Mouse (Mus musculus) intestine, embryonic 14.5 days (tissue): ENCODE data around the gene Efcab2. TPM values are rescaled to one million over a fixed set of nuclear protein-coding genes. Genes with fewer than 3 reads are reported as not detected.

Source experiments
- ATAC-seq: fragments of 200-750 bp; cut with Nextera tagmentation; replicated peaks from 2 replicates; pipeline ENCODE4 v1.8.0; 2017; ENCODE audit warnings: low read depth, moderate number of reproducible peaks, moderate TSS enrichment, moderate library complexity; ENCODE audit not compliant: low FRiP score, low TSS enrichment
- DNase-seq: peaks from one replicate; pipeline ENCODE4 v3.0.0-alpha.2; 2018; ENCODE audit warnings: low spot score
- H3K27ac ChIP-seq: fragments of 300-500 bp; sonication (generic); 2 replicates; pipeline ENCODE4 v1.5.1; 2014; ENCODE audit warnings: low read depth, mild to moderate bottlenecking, control low read depth
- H3K27me3 ChIP-seq: fragments of 300-500 bp; sonication (generic); replicated peaks from 2 replicates; pipeline ENCODE4 v1.6.1; 2014; ENCODE audit warnings: low read length, control low read depth; ENCODE audit not compliant: control insufficient read depth, insufficient read depth
- H3K36me3 ChIP-seq: fragments of 300-500 bp; sonication (generic); 2 replicates; pipeline ENCODE4 v1.6.1; 2014; ENCODE audit warnings: low read length, control low read depth; ENCODE audit not compliant: control insufficient read depth, insufficient read depth
- H3K4me1 ChIP-seq: fragments of 300-500 bp; sonication (generic); replicated peaks from 2 replicates; pipeline ENCODE4 v1.6.1; 2014; ENCODE audit warnings: low read length, control low read depth, mixed read lengths; ENCODE audit not compliant: control insufficient read depth, insufficient read depth
- H3K4me2 ChIP-seq: fragments of 300-500 bp; sonication (generic); 2 replicates; pipeline ENCODE4 v1.6.1; 2014; ENCODE audit warnings: low read length
- H3K4me3 ChIP-seq: fragments of 300-500 bp; sonication (generic); 2 replicates; pipeline ENCODE4 v1.5.1; 2014; ENCODE audit warnings: low read depth, low read length, control low read depth, mixed read lengths
- H3K9ac ChIP-seq: fragments of 300-500 bp; sonication (generic); 2 replicates; pipeline ENCODE4 v1.6.1; 2014; ENCODE audit warnings: mild to moderate bottlenecking, low read length
- H3K9me3 ChIP-seq: fragments of 300-500 bp; sonication (generic); 2 replicates; pipeline ENCODE4 v1.6.1; 2016; ENCODE audit warnings: low read length, control low read depth; ENCODE audit not compliant: control insufficient read depth
- WGBS: fragments of 180-500 bp; shearing (Covaris S2); extraction: QIAGEN DNeasy Blood & Tissue Kit; methylation state at CpG from one replicate; pipeline ENCODE4 v1.1.7; 2014; 5-methylcytosine and 5-hydroxymethylcytosine counted together
- polyA plus RNA-seq: library from polyadenylated mRNA; unstranded; fragments of >200 nt; fragmentation: Nextera tagmentation; extraction: Ambion mirVana; gene quantifications from 2 replicates; pipeline ENCODE4 v1.2.1, GENCODE M21; 2014

The Efcab2 gene
- polyA plus RNA-seq, 1 experiment from 2014 or later, result 9.3 TPM

GRCm38 (mm10) chr1:178392970-178393369 lies 12.9 kb upstream of the Efcab2 start:
- no peaks in the 10 kb centered on the region for H3K9me3 ChIP-seq
- H3K36me3 ChIP-seq, result no peaks in the 10 kb centered on the region
- H3K27ac ChIP-seq, result no peak overlapping the region
- no peaks in the 10 kb centered on the region for H3K27me3 ChIP-seq
- ATAC-seq (no peak), DNase-seq (no peak)
- no peak overlapping the region for H3K9ac ChIP-seq
- H3K4me2 ChIP-seq, result no peak overlapping the region
- 82% methylated on average over 5 of the region's 5 CpGs for WGBS
- no peak overlapping the region for H3K4me3 ChIP-seq
- H3K4me1 ChIP-seq, result no peaks in the 10 kb centered on the region

GRCm38 (mm10) chr1:178395091-178395490 lies 10.8 kb upstream of the Efcab2 start:
- Histone ChIP-seq H3K9me3 (no peaks in the 10 kb centered on the region), H3K9ac (no peak overlapping the region), H3K4me1 (no peaks in the 10 kb centered on the region), H3K27me3 (no peaks in the 10 kb centered on the region), H3K27ac (no peak overlapping the region), H3K4me2 (no peak overlapping the region), H3K36me3 (no peaks in the 10 kb centered on the region), H3K4me3 (no peak overlapping the region)
- WGBS, result 87% methylated on average over 6 of the region's 6 CpGs
- ATAC-seq (no peak), DNase-seq (no peak)

GRCm38 (mm10) chr1:178396383-178396782 lies 9.5 kb upstream of the Efcab2 start:
- Histone ChIP-seq H3K9me3 (no peaks in the 10 kb centered on the region), H3K4me3 (no peak overlapping the region), H3K4me1 (no peaks in the 10 kb centered on the region), H3K36me3 (no peaks in the 10 kb centered on the region), H3K27me3 (no peaks in the 10 kb centered on the region), H3K9ac (no peak overlapping the region), H3K27ac (no peak overlapping the region), H3K4me2 (no peak overlapping the region)
- DNase-seq (no peak), ATAC-seq (peak; percentile 47; the same call in 1 of the 2 replicates)
- WGBS, result 58% methylated on average over 4 of the region's 4 CpGs

- 82% methylated on average over 6 of the region's 6 CpGs for WGBS
- H3K4me1 ChIP-seq, result no peaks in the 10 kb centered on the region
- H3K36me3 ChIP-seq, result no peaks in the 10 kb centered on the region
- no peaks in the 10 kb centered on the region for H3K27me3 ChIP-seq
- H3K9ac ChIP-seq, result no peak overlapping the region
- DNase-seq (no peak), ATAC-seq (no peak)
- H3K4me2 ChIP-seq, result no peak overlapping the region
- H3K9me3 ChIP-seq, result no peaks in the 10 kb centered on the region
- H3K27ac ChIP-seq, result no peak overlapping the region
- no peak overlapping the region for H3K4me3 ChIP-seq
These were observed 6.0 kb upstream of the Efcab2 start for GRCm38 (mm10) chr1:178399879-178400278.

GRCm38 (mm10) chr1:178400652-178401051 lies 5.2 kb upstream of the Efcab2 start:
- 51% methylated on average over 7 of the region's 7 CpGs for WGBS
- H3K4me2 ChIP-seq, result no peak overlapping the region
- no peak overlapping the region for H3K4me3 ChIP-seq
- no peaks in the 10 kb centered on the region for H3K36me3 ChIP-seq
- ATAC-seq (no peak), DNase-seq (no peak)
- no peaks in the 10 kb centered on the region for H3K4me1 ChIP-seq
- H3K9ac ChIP-seq, result no peak overlapping the region
- H3K9me3 ChIP-seq, result no peaks in the 10 kb centered on the region
- no peak overlapping the region for H3K27ac ChIP-seq
- H3K27me3 ChIP-seq, result no peaks in the 10 kb centered on the region

DNA sequence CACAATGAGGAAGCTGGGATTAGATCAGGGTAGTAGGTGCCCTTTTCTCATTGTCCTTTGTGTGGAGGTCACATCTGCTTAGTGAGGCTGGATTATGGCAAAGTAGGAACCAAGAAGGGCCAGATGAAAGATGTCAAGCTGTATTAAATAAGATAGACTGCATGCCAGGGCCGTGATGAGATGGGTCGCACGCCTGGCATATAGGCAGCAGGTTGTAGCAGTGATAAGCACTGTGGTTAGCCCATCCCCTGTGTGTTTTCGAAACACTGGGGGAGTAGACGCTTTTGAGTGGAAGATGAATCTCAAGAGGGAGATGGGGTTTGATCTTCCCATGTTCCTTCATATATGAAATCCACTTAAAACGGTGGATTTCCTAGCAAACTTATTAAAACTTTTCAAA lies 3.9 kb upstream of the Efcab2 start:
- Histone ChIP-seq H3K4me1 (no peaks in the 10 kb centered on the region), H3K9ac (no peak overlapping the region), H3K4me2 (no peak overlapping the region), H3K27ac (no peak overlapping the region), H3K36me3 (no peaks in the 10 kb centered on the region), H3K9me3 (no peaks in the 10 kb centered on the region), H3K27me3 (no peaks in the 10 kb centered on the region), H3K4me3 (no peak overlapping the region)
- DNase-seq (no peak), ATAC-seq (no peak)
- WGBS, result 93% methylated on average over 6 of the region's 6 CpGs

GRCm38 (mm10) chr1:178405445-178405911 lies 407 bp upstream of the Efcab2 start:
- H3K4me2 ChIP-seq, result peak overlapping the region; percentile 70
- peak overlapping the region; percentile 100 for H3K27ac ChIP-seq
- ATAC-seq (peak; percentile 84), DNase-seq (peak; percentile 92)
- H3K4me3 ChIP-seq, result peak overlapping the region; percentile 57
- H3K9me3 ChIP-seq, result no peaks in the 10 kb centered on the region
- no peaks in the 10 kb centered on the region for H3K4me1 ChIP-seq
- H3K36me3 ChIP-seq, result no peaks in the 10 kb centered on the region
- under 1% methylated on average over 22 of the region's 23 CpGs for WGBS
- peak overlapping the region; percentile 99 for H3K9ac ChIP-seq
- H3K27me3 ChIP-seq, result no peaks in the 10 kb centered on the region

- Histone ChIP-seq H3K9ac (peak overlapping the region; percentile 99), H3K36me3 (no peaks in the 10 kb centered on the region), H3K27me3 (no peaks in the 10 kb centered on the region), H3K27ac (peak overlapping the region; percentile 100), H3K4me2 (peak overlapping the region; percentile 70), H3K4me1 (no peaks in the 10 kb centered on the region), H3K4me3 (peak overlapping the region; percentile 57), H3K9me3 (no peaks in the 10 kb centered on the region)
- ATAC-seq (no peak), DNase-seq (no peak)
- 65% methylated on average over 12 of the region's 12 CpGs for WGBS
These were observed 1.1 kb downstream of the Efcab2 start for GRCm38 (mm10) chr1:178406765-178407645.

GRCm38 (mm10) chr1:178407651-178408050 lies 1.8 kb downstream of the Efcab2 start:
- ATAC-seq, result no peak
- Histone ChIP-seq H3K27me3 (no peaks in the 10 kb centered on the region), H3K27ac (no peak overlapping the region), H3K4me2 (no peak overlapping the region), H3K36me3 (no peaks in the 10 kb centered on the region), H3K9me3 (no peaks in the 10 kb centered on the region), H3K9ac (no peak overlapping the region), H3K4me1 (no peaks in the 10 kb centered on the region), H3K4me3 (no peak overlapping the region)
- DNase-seq, result no peak
- WGBS, result 73% methylated on average over 2 of the region's 2 CpGs
